Mouse (Mus musculus) cerebellum, adult 9-11 months (tissue): ENCODE measurements around the gene Fam189a1.

ENCODE experiments used
- DNase-seq: peaks from one replicate; pipeline ENCODE4 v3.0.0; 2022

Fam189a1 gene

GRCm38 (mm10) chr7:65156514-65156911 lies at the start of gene Fam189a1:
Fam189a1 (minus strand) TSS chr7:65156570.
- DNase-seq, result peak; percentile 44

- DNase-seq, result no peak
Measured at GRCm38 (mm10) chr7:65206021-65206420, 49.7 kb upstream of the Fam189a1 start.

- no peak for DNase-seq
Measured at GRCm38 (mm10) chr7:65202719-65203118, 46.3 kb upstream of the Fam189a1 start.

DNA sequence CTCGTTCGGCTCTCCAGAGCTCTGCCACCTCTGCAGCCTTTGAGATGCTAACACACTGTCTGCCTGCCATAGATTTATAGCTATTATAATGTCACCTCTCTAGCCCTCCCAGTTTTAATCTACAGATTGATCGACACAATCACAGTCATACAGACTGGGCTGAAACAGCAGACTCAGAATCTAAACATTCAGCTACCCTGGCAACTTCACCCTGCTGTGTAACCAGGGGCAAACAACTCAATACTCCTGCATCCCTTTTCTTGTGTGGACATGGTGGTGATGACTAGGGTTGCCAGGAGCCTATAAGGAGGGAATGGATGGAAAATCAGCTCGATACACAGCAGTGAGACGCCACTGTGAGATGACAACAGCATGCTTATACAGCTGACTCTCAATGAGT lies 24.3 kb upstream of the Fam189a1 start:
- no peak for DNase-seq

DNA sequence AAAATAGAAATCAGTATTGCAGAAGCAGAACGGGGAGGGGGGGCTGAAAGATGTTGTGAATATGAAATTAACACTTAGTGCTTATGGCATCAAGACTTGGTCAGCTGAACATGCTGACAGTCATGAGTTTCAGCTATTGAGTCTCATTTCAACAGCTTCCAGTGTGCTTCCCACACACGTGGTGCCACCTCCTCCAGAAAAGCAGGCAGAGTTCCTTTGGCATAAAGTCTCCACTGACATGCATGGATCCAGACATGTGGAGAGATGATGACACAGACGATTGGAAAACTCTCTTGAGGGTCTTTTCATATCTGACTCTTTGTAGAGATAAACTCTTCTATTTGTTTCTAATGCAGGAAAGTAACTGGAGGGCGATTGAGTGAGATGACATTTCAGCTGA lies 14.4 kb upstream of the Fam189a1 start:
- no peak for DNase-seq

GRCm38 (mm10) chr7:65157031-65158025 lies 958 bp upstream of the Fam189a1 start:
- DNase-seq, result no peak

DNA sequence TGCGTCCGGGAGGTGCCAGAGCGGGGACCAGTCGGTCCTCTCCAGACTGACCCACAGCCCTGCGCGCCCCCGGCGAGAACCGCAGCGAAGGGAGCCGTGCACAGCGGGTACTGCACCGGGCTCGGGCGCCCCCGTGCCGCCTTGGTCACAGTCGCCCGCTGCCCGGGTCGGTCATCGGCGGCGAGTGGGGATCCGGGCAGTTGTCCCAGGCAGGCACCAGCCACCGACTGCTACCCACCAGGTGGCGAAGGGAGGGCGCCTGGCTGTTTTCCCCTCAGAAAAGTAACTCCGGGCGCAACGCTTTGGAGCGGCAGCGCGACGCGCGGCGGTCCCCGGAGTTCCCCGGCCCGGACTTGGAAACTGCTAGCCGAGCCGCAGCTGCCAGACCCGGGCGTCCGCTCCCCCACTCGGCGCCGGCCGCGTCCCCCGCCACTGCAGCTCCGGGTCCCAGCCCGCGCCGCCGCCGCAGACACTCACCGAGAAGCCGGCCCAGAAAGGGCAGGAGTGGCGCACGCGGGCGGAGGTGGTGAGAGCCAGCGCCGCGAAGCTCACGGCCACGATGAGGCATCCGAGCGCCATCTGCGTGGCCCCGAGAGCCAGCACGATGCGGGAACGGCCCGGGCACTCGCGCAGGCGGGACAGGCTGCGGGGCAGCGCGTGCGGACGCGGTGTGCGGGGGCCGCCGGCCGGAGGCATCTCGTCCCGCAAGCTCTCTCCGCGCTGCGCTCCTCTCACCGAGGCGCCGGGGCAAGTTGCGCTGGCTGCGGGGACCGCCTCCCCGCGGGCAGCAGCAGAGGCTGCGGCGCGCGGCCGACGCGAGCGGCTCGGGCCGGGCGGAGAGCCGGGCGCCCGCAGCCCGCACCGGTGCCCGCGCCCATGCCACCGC lies 499 bp downstream of the Fam189a1 start:
- peak; percentile 53 for DNase-seq

- no peak for DNase-seq
Measured at GRCm38 (mm10) chr7:65154576-65154975, 1.8 kb downstream of the Fam189a1 start.

DNA sequence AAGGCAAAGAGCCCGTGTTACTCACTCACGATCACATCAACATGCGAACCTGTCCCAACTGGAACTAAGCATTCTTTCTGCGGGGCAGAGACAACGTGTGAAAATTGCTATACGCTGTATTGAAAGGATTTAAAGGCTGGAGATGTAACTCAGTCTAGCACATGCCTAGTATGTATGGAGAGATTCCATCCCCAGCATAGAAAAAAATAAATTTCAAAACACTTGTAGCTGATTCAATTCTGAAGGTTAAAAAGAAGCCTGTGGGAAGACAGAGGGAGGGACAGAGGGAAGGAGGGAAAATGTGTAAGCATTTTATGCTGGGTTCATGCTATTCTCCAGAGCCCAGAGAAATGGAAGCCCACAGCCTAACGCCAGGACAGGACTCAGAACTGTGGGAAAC lies 2.5 kb downstream of the Fam189a1 start:
- DNase-seq, result no peak

DNA sequence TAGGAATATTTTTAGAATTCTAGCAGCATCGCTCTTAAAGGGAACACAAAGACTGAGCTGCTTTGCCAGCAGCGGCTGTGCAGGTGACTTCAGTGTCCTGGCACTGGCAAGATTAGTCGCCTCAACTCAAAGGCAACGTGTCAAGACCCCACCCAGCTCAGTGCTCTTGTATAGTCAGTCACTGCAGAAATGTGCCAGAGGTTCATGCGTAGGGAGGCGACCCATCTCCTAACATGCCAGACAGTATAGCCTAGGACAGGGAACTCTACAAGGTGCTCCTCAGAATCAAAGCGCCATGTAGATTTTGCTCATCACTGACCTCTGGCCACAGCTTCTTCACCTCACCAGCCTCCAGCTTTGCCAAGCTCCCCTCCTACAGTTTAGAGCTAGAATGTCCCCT lies 4.8 kb downstream of the Fam189a1 start:
- DNase-seq, result no peak

DNA sequence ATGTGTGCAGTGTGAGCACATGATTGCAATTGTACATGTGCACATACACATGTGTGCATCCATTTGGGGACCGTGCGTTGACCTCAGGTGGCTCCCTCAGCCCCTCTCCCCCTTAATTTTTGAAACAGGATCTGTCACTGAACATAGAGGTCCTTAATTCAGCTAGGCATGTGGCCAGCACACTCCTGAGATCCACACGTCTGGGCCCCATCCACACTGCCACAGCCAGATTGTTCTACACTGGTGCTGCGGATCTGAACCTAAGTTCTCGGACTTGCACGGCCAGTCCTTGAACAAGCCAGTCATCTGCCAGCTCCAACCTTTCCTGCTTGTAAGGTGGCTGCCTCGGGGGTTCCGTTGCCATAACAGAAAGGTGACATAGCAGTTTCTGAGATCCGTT lies 7.3 kb downstream of the Fam189a1 start:
- DNase-seq, result no peak

- no peak for DNase-seq
Measured at GRCm38 (mm10) chr7:65144881-65145280, 11.5 kb downstream of the Fam189a1 start.

GRCm38 (mm10) chr7:65141907-65142698 lies 14.3 kb downstream of the Fam189a1 start:
- DNase-seq, result no peak

GRCm38 (mm10) chr7:65140832-65141231 lies 15.5 kb downstream of the Fam189a1 start:
- no peak for DNase-seq

- no peak for DNase-seq
Measured at GRCm38 (mm10) chr7:65140099-65140498, 16.3 kb downstream of the Fam189a1 start.

DNA sequence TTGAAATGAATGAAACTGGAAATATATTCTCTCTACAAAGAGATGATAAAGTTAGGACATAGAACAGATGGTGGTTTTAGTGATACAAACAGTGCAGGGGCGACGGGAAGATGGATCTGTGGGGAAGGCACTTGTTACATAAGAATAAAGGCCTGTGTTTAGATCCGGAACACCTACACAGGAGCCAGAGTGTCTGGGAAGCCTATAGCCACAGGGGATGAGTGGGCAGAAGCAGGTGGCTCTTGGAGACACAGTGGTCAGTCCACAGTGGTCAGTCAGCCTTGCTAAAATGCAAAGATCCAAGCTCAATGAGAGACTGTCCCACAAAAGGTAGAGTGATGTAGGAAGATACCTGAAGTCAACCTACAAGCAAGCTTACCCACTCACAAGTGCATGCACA lies 32.6 kb downstream of the Fam189a1 start:
- DNase-seq, result no peak

- no peak for DNase-seq
Measured at GRCm38 (mm10) chr7:65116903-65117302, 39.5 kb downstream of the Fam189a1 start.

DNA sequence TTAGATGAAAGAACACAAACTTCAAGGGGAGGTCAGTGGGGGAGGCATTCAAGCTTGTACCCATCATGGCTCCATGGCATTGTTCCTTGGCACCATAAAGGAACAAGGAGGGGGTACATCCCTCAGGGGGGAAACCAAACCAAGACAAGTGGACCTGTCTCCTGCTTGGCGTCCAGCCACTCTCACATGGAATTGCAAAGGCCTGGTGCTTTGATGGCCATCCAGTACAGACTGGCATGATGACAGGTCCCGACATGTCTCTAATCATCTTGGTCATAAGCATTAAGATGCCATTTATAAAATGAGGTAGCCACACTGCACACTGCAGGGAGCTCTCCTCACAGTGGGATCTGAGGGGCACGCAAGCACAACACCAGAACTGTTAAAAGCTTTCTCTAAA lies 41.0 kb downstream of the Fam189a1 start:
- no peak for DNase-seq

DNA sequence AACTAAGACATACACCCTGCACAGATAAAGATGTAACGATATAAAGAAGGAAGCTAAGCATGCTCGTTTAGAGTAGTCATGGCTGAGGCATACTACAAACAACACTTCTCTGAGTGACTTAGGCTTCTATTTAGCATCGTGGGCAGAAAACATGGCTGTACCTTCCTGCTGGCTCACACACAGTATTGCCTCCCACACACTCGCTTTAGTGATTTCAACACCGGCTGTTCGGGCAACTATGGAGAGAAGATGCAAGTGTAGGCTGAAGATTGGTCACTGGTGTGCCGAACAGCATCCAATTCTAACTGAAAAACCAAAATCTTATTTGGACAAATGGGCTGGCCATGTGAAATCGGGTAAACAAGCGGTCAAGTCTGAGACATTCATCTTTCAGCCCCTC lies 44.7 kb downstream of the Fam189a1 start:
- no peak for DNase-seq

DNA sequence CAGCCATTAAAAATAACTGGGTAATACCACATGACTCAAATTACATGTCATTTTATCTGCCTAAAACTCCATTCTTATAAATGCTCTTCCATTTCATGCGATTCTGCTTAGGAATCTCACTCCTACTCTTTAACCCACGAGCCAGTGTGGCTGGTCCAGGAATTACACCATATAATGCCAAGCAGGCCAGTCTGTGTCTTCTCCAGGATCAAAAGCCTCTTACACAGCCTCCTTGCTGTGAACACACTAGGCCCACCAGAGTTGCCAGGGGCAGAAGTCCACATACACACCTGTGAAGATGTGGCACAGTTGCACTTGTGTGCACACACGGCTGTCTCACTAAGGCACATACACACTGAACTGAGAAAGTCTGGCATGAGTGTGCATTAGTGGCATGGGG lies 50.8 kb downstream of the Fam189a1 start:
- DNase-seq, result peak; percentile 18

- DNase-seq, result peak; percentile 89
Measured at GRCm38 (mm10) chr7:65105097-65105467, 51.3 kb downstream of the Fam189a1 start.

DNA sequence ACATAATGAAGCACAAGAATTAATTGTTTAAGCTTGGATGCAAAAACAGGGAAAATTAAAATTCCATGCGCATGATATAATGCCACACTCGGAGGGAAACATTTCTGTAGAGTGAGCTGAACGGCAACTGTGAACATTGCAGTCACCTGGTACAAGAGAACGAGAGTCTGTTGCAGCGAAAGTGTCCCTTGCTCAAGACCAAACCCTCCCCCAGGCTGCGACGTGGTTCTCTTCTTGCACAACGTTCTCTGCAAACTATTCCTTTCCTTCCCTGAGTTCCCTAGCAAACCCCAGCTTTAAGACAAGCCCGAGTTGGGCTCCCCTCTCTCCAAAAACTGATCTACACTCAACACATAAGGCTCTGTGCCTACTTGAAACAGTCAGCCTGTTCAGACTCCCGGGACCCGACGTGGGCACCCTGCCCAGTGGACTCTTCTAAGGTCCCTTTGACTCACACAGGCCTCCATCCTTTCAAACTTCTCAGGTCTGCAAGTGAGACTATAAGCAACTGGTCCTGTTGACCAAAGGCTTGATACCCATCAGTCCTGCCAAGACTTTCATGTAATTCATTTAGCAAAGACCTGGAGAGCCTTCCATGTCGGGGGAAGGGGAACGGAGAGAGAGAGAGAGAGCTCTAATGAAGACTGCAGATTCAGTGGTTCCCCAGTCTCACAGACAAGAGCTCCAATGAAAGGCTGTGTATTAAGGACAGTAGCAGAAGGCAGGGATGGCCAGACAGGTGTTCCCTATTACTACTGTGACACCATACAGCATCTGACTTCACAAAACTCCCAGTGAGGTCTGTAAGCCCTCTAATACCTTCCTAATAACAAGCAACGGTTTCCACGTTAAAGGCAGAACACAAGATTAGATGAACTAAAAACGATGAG lies 51.9 kb downstream of the Fam189a1 start:
- DNase-seq, result peak; percentile 18
